Mouse (Mus musculus) erythroblast, adult 5-6 weeks (primary cell): ENCODE measurements around the gene Prss44. TPM values are rescaled to one million over a fixed set of nuclear protein-coding genes. Genes with fewer than 3 reads are reported as not detected.
"Not testable (repeated sequence)": the region's sequence is repeated elsewhere in the genome, so short reads cannot be mapped to it uniquely, and the experiment has no call there.

Source experiments
- ATAC-seq: replicated peaks from 2 replicates; pipeline ENCODE4 v1.8.0; 2016; ENCODE audit warnings: moderate number of reproducible peaks, mild to moderate bottlenecking, moderate TSS enrichment, inconsistent platforms; ENCODE audit not compliant: poor library complexity, low FRiP score, severe bottlenecking
- total RNA-seq, 2 experiments: library from RNA; stranded (forward) in 1 of 2; stranded (reverse) in 1 of 2; fragments of 150-400 nt in 1 of 2; fragments of 200-764, 138-1000 nt in 1 of 2; gene quantifications; 2 replicates each; pipeline versions ENCODE4 v1.2.3 to v1.2.4; 2015 to 2017; ENCODE audit warnings: low replicate concordance in 2 of 2

Prss44 gene
- total RNA-seq (2015; ENCODE audit: low replicate concordance), result not detected in 2 replicates
- total RNA-seq (2017; ENCODE audit: low replicate concordance), result not detected in 2 replicates

GRCm38 (mm10) chr9:110813789-110814188 is at the start of gene Prss44:
Gene Prss44 (plus strand): TSS chr9:110813994.
- no peak for ATAC-seq

- no peak for ATAC-seq
Observed at GRCm38 (mm10) chr9:110772336-110772735, 41.5 kb upstream of the Prss44 start.

- ATAC-seq, result no peak
Observed at GRCm38 (mm10) chr9:110774403-110775268, 39.2 kb upstream of the Prss44 start.

- no peak for ATAC-seq
Observed at GRCm38 (mm10) chr9:110775269-110776022, 38.3 kb upstream of the Prss44 start.

GRCm38 (mm10) chr9:110778100-110778499 is 35.7 kb upstream of the Prss44 start:
- no peak for ATAC-seq

- ATAC-seq, result no peak
Observed at GRCm38 (mm10) chr9:110778559-110778958, 35.2 kb upstream of the Prss44 start.

- no peak for ATAC-seq
Observed at GRCm38 (mm10) chr9:110779242-110779913, 34.4 kb upstream of the Prss44 start.

GRCm38 (mm10) chr9:110781256-110781721 is 32.5 kb upstream of the Prss44 start:
- ATAC-seq, result peak; percentile 85

GRCm38 (mm10) chr9:110781731-110782130 is 32.1 kb upstream of the Prss44 start:
- no peak; the same call in 1 of the 2 replicates for ATAC-seq

- ATAC-seq, result no peak
Observed at GRCm38 (mm10) chr9:110783611-110784010, 30.2 kb upstream of the Prss44 start.

- no peak for ATAC-seq
Observed at GRCm38 (mm10) chr9:110788169-110788568, 25.6 kb upstream of the Prss44 start.

GRCm38 (mm10) chr9:110790462-110790861 is 23.3 kb upstream of the Prss44 start:
- ATAC-seq, result no peak

- no peak for ATAC-seq
Observed at GRCm38 (mm10) chr9:110797013-110797412, 16.8 kb upstream of the Prss44 start.

- ATAC-seq, result no peak
Observed at GRCm38 (mm10) chr9:110797866-110798265, 15.9 kb upstream of the Prss44 start, which contains the start of gene Prss42. Gene Prss42 (plus strand): TSS chr9:110798166.

GRCm38 (mm10) chr9:110800834-110801479 is 12.8 kb upstream of the Prss44 start:
- no peak for ATAC-seq

GRCm38 (mm10) chr9:110803294-110803693 is 10.5 kb upstream of the Prss44 start:
- ATAC-seq, result no peak

- no peak for ATAC-seq
Observed at GRCm38 (mm10) chr9:110810051-110810450, 3.7 kb upstream of the Prss44 start.

- not testable (repeated sequence) for ATAC-seq
Observed at GRCm38 (mm10) chr9:110820546-110820945, 6.8 kb downstream of the Prss44 start.

GRCm38 (mm10) chr9:110821436-110821835 is 7.6 kb downstream of the Prss44 start:
- ATAC-seq, result no peak
